Mouse (Mus musculus) MEL (cell line): ENCODE results near the gene Ruvbl2. TPM values are rescaled to one million over a fixed set of nuclear protein-coding genes. Genes with fewer than 3 reads are reported as not detected.

Experiments used
- DNase-seq: peaks from one replicate; pipeline ENCODE4 v3.0.0; 2011; ENCODE audit warnings: low read depth, low spot score
- H3K27ac ChIP-seq: 2 replicates; pipeline ENCODE4 v1.5.1; 2012; ENCODE audit warnings: low read depth, mild to moderate bottlenecking, control low read depth, low read length, moderate library complexity; ENCODE audit not compliant: control insufficient read depth
- H3K27me3 ChIP-seq, 2 experiments: fragments of 150-350 bp in 1 of 2; sonication (generic) in 1 of 2; 2 replicates each; pipeline ENCODE4 v1.6.1; 2012; ENCODE audit warnings: low read length in 2 of 2, mild to moderate bottlenecking in 2 of 2, improper control_type of control experiment in 1 of 2, moderate library complexity in 1 of 2; ENCODE audit not compliant: insufficient read depth in 2 of 2, control insufficient read depth in 1 of 2
- H3K36me3 ChIP-seq, 2 experiments: 2 replicates each; pipeline ENCODE4 v1.6.1; 2012 to 2014; ENCODE audit warnings: low read length in 2 of 2, improper control_type of control experiment in 1 of 2, inconsistent platforms in 1 of 2, mild to moderate bottlenecking in 1 of 2; ENCODE audit not compliant: insufficient read depth in 2 of 2, control insufficient read depth in 1 of 2
- H3K4me1 ChIP-seq, 2 experiments: fragments of 150-350 bp in 1 of 2; sonication (generic) in 1 of 2; 2 replicates each; pipeline ENCODE4 v1.6.1; 2012; ENCODE audit warnings: low read length in 2 of 2, improper control_type of control experiment in 1 of 2, mild to moderate bottlenecking in 1 of 2; ENCODE audit not compliant: insufficient read depth in 2 of 2, control insufficient read depth in 1 of 2
- H3K4me3 ChIP-seq, 2 experiments: fragments of 150-350 bp in 1 of 2; sonication (generic) in 1 of 2; 2 replicates each; pipeline ENCODE4 v1.5.1; 2012; ENCODE audit warnings: low read depth in 2 of 2, low read length in 2 of 2, mild to moderate bottlenecking in 2 of 2, moderate library complexity in 2 of 2, control low read depth in 1 of 2, improper control_type of control experiment in 1 of 2; ENCODE audit not compliant: control insufficient read depth in 1 of 2, insufficient read depth in 1 of 2
- H3K79me2 ChIP-seq: 2 replicates; pipeline ENCODE4 v1.6.1; 2012; ENCODE audit warnings: mild to moderate bottlenecking, low read length, moderate library complexity; ENCODE audit not compliant: control insufficient read depth, poor library complexity, insufficient read depth
- H3K9ac ChIP-seq: 2 replicates; pipeline ENCODE4 v1.6.1; 2012; ENCODE audit warnings: low read depth, mild to moderate bottlenecking, control low read depth, low read length, moderate library complexity; ENCODE audit not compliant: control insufficient read depth, poor library complexity, severe bottlenecking
- H3K9me3 ChIP-seq: fragments of 150-350 bp; sonication (generic); replicated peaks from 2 replicates; pipeline ENCODE4 v1.6.1; 2012; ENCODE audit warnings: mild to moderate bottlenecking, low read length, improper control_type of control experiment, moderate library complexity; ENCODE audit not compliant: insufficient read depth
- BHLHE40 ChIP-seq: IDR thresholded peaks from 2 replicates; pipeline ENCODE4 v1.6.1; 2012; ENCODE audit warnings: low read depth, mild to moderate bottlenecking, inconsistent platforms, low read length, improper control_type of control experiment, borderline replicate concordance
- CHD1 ChIP-seq: IDR thresholded peaks from 2 replicates; pipeline ENCODE4 v1.6.1; 2012; ENCODE audit warnings: low read depth, mild to moderate bottlenecking, inconsistent platforms, low read length, improper control_type of control experiment
- CTCF ChIP-seq, 3 experiments: IDR thresholded peaks in 2 of 3; conservative IDR thresholded peaks in 1 of 3; 2 replicates each; pipeline ENCODE4 v1.5.1; 2011 to 2012; ENCODE audit warnings: low read length in 3 of 3, low read depth in 2 of 3, mild to moderate bottlenecking in 2 of 3, improper control_type of control experiment in 1 of 3, inconsistent platforms in 1 of 3, mixed read lengths in 1 of 3, moderate library complexity in 1 of 3; ENCODE audit not compliant: control insufficient read depth in 1 of 3, insufficient read depth in 1 of 3, poor library complexity in 1 of 3, severe bottlenecking in 1 of 3
- ELF1 ChIP-seq: IDR thresholded peaks from 2 replicates; pipeline ENCODE4 v1.6.1; 2014; ENCODE audit warnings: low read depth, mild to moderate bottlenecking, inconsistent platforms, low read length, improper control_type of control experiment, moderate library complexity
- EP300 ChIP-seq, 2 experiments: IDR thresholded peaks; 2 replicates each; pipeline ENCODE4 v1.6.1; 2011; ENCODE audit warnings: improper control_type of control experiment in 2 of 2, low read length in 2 of 2, low read depth in 1 of 2, mild to moderate bottlenecking in 1 of 2
- ETS1 ChIP-seq: IDR thresholded peaks from 2 replicates; pipeline ENCODE4 v1.6.1; 2012; ENCODE audit warnings: low read depth, mild to moderate bottlenecking, inconsistent platforms, low read length, improper control_type of control experiment, moderate library complexity
- HCFC1 ChIP-seq: IDR thresholded peaks from 2 replicates; pipeline ENCODE4 v1.6.1; 2012; ENCODE audit warnings: low read depth, mild to moderate bottlenecking, inconsistent platforms, low read length, improper control_type of control experiment, moderate library complexity
- MAFK ChIP-seq: IDR thresholded peaks from 2 replicates; pipeline ENCODE4 v1.6.1; 2011; ENCODE audit warnings: low read depth, mild to moderate bottlenecking, low read length, improper control_type of control experiment, borderline replicate concordance
- MXI1 ChIP-seq: IDR thresholded peaks from 2 replicates; pipeline ENCODE4 v1.6.1; 2011; ENCODE audit warnings: mild to moderate bottlenecking, low read depth, low read length, improper control_type of control experiment
- MYB ChIP-seq: IDR thresholded peaks from 2 replicates; pipeline ENCODE4 v1.6.1; 2011; ENCODE audit warnings: mild to moderate bottlenecking, low read depth, low read length, improper control_type of control experiment
- MYC ChIP-seq: IDR thresholded peaks from 2 replicates; pipeline ENCODE4 v1.6.1; 2011; ENCODE audit warnings: low read depth, mild to moderate bottlenecking, low read length, improper control_type of control experiment, moderate library complexity
- NRF1 ChIP-seq: IDR thresholded peaks from 2 replicates; pipeline ENCODE4 v1.6.1; 2014; ENCODE audit warnings: low read depth, mild to moderate bottlenecking, inconsistent platforms, low read length, improper control_type of control experiment, moderate library complexity; ENCODE audit not compliant: poor library complexity, insufficient read depth, severe bottlenecking
- POLR2A ChIP-seq, 2 experiments: IDR thresholded peaks; 2 replicates each; pipeline ENCODE4 v1.6.1; 2011 to 2012; ENCODE audit warnings: low read length in 2 of 2, mild to moderate bottlenecking in 2 of 2, control low read depth in 1 of 2, improper control_type of control experiment in 1 of 2, low read depth in 1 of 2, moderate library complexity in 1 of 2; ENCODE audit not compliant: control insufficient read depth in 1 of 2, insufficient read depth in 1 of 2, poor library complexity in 1 of 2
- POLR2AphosphoS2 ChIP-seq: IDR thresholded peaks from 2 replicates; pipeline ENCODE4 v1.6.1; 2011; ENCODE audit warnings: low read length, improper control_type of control experiment
- RAD21 ChIP-seq: IDR thresholded peaks from 2 replicates; pipeline ENCODE4 v1.6.1; 2011; ENCODE audit warnings: mild to moderate bottlenecking, low read depth, low read length, improper control_type of control experiment
- RCOR1 ChIP-seq: IDR thresholded peaks from 2 replicates; pipeline ENCODE4 v1.6.1; 2012; ENCODE audit warnings: low read depth, mild to moderate bottlenecking, inconsistent platforms, low read length, improper control_type of control experiment
- SIN3A ChIP-seq: IDR thresholded peaks from 2 replicates; pipeline ENCODE4 v1.6.1; 2012; ENCODE audit warnings: low read length, improper control_type of control experiment, inconsistent platforms
- TAL1 ChIP-seq: IDR thresholded peaks from 2 replicates; pipeline ENCODE4 v1.6.1; 2012; ENCODE audit warnings: mild to moderate bottlenecking, inconsistent platforms, low read length, moderate library complexity, mixed read lengths
- TBP ChIP-seq: IDR thresholded peaks from 2 replicates; pipeline ENCODE4 v1.8.0; 2011; ENCODE audit warnings: low read depth, low read length, improper control_type of control experiment
- TCF12 ChIP-seq: IDR thresholded peaks from 2 replicates; pipeline ENCODE4 v1.6.1; 2014; ENCODE audit warnings: low read depth, mild to moderate bottlenecking, inconsistent platforms, low read length, improper control_type of control experiment, moderate library complexity
- UBTF ChIP-seq: IDR thresholded peaks from 2 replicates; pipeline ENCODE4 v1.6.1; 2012; ENCODE audit warnings: low read depth, mild to moderate bottlenecking, inconsistent platforms, low read length, improper control_type of control experiment, moderate library complexity, borderline replicate concordance; ENCODE audit not compliant: insufficient read depth
- USF2 ChIP-seq, 2 experiments: IDR thresholded peaks; 2 replicates each; pipeline ENCODE4 v1.6.1; 2011 to 2012; ENCODE audit warnings: improper control_type of control experiment in 2 of 2, low read length in 2 of 2, borderline replicate concordance in 1 of 2, inconsistent platforms in 1 of 2, low read depth in 1 of 2, mild to moderate bottlenecking in 1 of 2; ENCODE audit not compliant: insufficient read depth in 1 of 2
- ZC3H11A ChIP-seq: IDR thresholded peaks from 2 replicates; pipeline ENCODE4 v1.6.1; 2012; ENCODE audit warnings: low read depth, mild to moderate bottlenecking, inconsistent platforms, low read length, improper control_type of control experiment
- ZKSCAN1 ChIP-seq: IDR thresholded peaks from 2 replicates; pipeline ENCODE4 v1.6.1; 2012; ENCODE audit warnings: low read depth, mild to moderate bottlenecking, inconsistent platforms, low read length, improper control_type of control experiment, moderate library complexity
- ZMIZ1 ChIP-seq: IDR thresholded peaks from 2 replicates; pipeline ENCODE4 v1.6.1; 2012; ENCODE audit warnings: low read depth, mild to moderate bottlenecking, inconsistent platforms, low read length, improper control_type of control experiment, moderate library complexity
- polyA plus RNA-seq, 2 experiments: library from polyadenylated mRNA; stranded (reverse) in 1 of 2; unstranded in 1 of 2; fragments of >175 nt in 1 of 2; fragments of >200 nt in 1 of 2; gene quantifications; 2 replicates each; pipeline versions ENCODE4 v1.2.1 to v1.2.4; 2012; ENCODE audit warnings: low replicate concordance in 2 of 2, low read depth in 1 of 2; ENCODE audit not compliant: insufficient read length in 2 of 2, insufficient read depth in 1 of 2, missing spikeins in 1 of 2
- total RNA-seq: library from RNA; depleted of rRNA; stranded (reverse); fragments of 300-350 nt; gene quantifications from 2 replicates; pipeline ENCODE4 v1.2.3, GENCODE M21; 2012

Gene Ruvbl2
- total and polyA plus RNA-seq, 3 experiments, result 434 to 758 TPM; not detected in 1

DNA sequence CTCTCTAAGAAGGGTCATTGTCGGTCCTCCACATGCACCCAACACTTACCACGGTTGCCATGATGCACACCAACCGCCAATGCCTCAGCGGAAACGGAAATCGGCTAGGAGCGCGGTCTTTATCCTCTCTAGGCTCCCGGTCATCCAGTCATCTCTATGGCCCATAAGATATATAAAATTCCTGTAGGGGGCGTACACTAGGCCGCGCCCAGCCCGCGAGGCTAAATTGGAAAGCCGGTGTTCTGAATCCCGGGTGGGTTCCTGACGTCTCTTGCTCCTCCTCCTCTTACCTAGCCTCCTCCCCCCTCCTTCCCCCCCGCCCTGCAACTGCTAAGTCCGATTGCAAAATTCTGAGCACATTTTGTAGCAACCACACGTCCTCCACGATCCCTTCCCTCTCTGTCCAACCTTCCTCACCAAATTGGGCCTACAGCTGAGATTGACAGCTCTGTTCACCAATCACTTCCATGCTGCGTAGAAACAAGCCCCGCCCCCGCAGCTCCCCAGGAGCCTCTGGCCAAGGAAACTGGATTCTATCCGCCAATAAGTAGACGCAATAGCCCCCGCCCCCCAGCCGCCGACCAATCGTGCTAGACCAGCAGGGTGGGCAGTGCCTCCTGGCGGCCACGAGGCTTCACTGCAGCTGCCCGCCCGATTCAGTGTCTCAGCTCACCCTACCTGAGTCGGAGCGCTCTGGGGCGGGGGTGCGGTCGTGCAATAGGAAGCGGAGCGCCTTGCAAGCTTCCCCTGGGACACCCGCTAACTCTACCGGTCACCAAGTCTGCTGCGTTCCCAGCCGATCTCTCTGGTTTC is 3.5 kb downstream of the Ruvbl2 start, which contains the start of gene Gys1 (continued):
- TF ChIP-seq ZC3H11A (0 out of 2 replicates have a peak, but pooled peaks have one; percentile 9), TAL1 (no peak), POLR2AphosphoS2 (peak; percentile 82), POLR2A (IDR thresholded peaks at IDR 0.05; ENCODE audit: control insufficient read depth in 1 of 2, insufficient read depth in 1 of 2, low read depth in 1 of 2, low read length in 2 of 2, poor library complexity in 1 of 2) (peak; percentile 62 to 79; a peak in 3 of 4 replicates), BHLHE40 (peak; percentile 25; the same call in 1 of the 2 replicates), MXI1 (peak; percentile 96), TCF12 (peak; percentile 62), MAFK (no peak), USF2 (IDR thresholded peaks at IDR 0.05; ENCODE audit: borderline replicate concordance in 1 of 2, insufficient read depth in 1 of 2, low read depth in 1 of 2, low read length in 2 of 2) (no peak), MYC (peak; percentile 98), NRF1 (peak; percentile 53; the same call in 1 of the 2 replicates), ETS1 (peak; percentile 43; the same call in 1 of the 2 replicates)

DNA sequence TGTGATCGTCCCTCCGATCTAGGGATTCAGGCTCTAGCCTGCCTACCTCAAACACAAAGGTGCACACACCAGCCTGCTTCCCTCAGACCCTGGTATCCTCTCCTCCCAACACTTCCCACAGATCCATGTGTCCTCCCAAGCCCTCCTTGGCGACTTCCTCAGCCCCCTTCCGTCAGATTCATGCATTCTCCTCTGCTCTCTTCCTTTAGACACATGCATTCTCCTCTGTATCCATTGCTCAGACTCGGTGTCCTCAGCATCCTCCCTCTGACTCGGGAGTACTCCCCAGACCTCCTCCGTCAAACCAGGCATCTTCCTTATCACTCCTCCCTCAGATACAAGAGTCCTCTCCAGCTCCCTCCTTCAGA is 4.1 kb downstream of the Ruvbl2 start:
- H3K4me3 ChIP-seq, result peak overlapping the region; percentile 90 to 97
- H3K9ac ChIP-seq, result peak overlapping the region; percentile 97
- no peaks in the 10 kb centered on the region for H3K9me3 ChIP-seq
- TF ChIP-seq HCFC1, result no peak
- 0 out of 2 replicates have a peak, but pooled peaks have one; percentile 14 for TF ChIP-seq CHD1
- TF ChIP-seq, all 39 proteins: peak for 1
- DNase-seq, result no peak
- Histone ChIP-seq H3K4me1 (peaks cover 0 to 9% of the 10 kb centered on the region in 2 experiments; a peak in 3 of 4 replicates), H3K27me3 (no peaks in the 10 kb centered on the region), H3K27ac (peak overlapping the region; percentile 90), H3K36me3 (peaks cover 8% of the 10 kb centered on the region in 2 experiments; a peak in 3 of 4 replicates), H3K79me2 (peaks cover 55% of the 10 kb centered on the region)

DNA sequence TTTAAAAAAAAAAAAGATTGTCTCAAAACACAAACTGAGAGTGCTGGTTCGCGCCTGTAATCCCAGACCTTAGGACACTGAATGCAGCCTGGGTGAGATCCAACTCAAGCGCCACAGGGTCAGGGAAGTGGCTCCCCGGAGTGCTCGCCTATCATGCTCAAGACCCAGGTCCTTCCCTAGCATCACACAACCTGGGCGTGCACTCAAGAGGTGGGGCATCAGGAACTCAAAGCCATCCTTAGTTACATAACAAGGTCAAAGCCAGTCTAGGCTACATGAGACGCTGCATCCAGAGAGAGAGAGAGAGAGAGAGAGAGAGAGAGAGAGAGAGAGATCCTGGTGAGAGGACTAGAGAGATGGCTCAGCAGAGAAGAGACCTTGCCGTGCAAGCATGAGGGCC is 11.3 kb downstream of the Ruvbl2 start:
- H3K4me1 ChIP-seq, result no peaks in the 10 kb centered on the region
- H3K36me3 ChIP-seq, result peaks cover 0 to 12% of the 10 kb centered on the region in 2 experiments; a peak in 1 of 4 replicates
- no peaks in the 10 kb centered on the region for H3K9me3 ChIP-seq
- H3K27ac ChIP-seq, result no peak overlapping the region
- no peaks in the 10 kb centered on the region for H3K27me3 ChIP-seq
- H3K4me3 ChIP-seq, result no peak overlapping the region
- TF ChIP-seq RAD21 (no peak), CTCF (IDR thresholded peaks at IDR 0.05 in 2 of 3, conservative IDR thresholded peaks at IDR 0.05 in 1 of 3; ENCODE audit: control insufficient read depth in 1 of 3, insufficient read depth in 1 of 3, low read depth in 2 of 3, low read length in 3 of 3, poor library complexity in 1 of 3, severe bottlenecking in 1 of 3) (no peak), TBP (no peak), MYB (no peak), UBTF (no peak), ELF1 (no peak), ZKSCAN1 (no peak), RCOR1 (no peak), SIN3A (no peak), TCF12 (no peak), EP300 (IDR thresholded peaks at IDR 0.05; ENCODE audit: low read depth in 1 of 2, low read length in 2 of 2) (no peak), NRF1 (no peak), ETS1 (no peak), MAFK (no peak), USF2 (IDR thresholded peaks at IDR 0.05; ENCODE audit: borderline replicate concordance in 1 of 2, insufficient read depth in 1 of 2, low read depth in 1 of 2, low read length in 2 of 2) (no peak), ZMIZ1 (no peak)
- TF ChIP-seq, all 39 proteins: peak for 0
- Histone ChIP-seq H3K9ac (no peak overlapping the region), H3K79me2 (peaks cover 31% of the 10 kb centered on the region)
- DNase-seq, result no peak
